ENCODE assay signal across 19 mouse cellular contexts in genomic region chr9:62059941-62060340, GRCm38 (mm10). TPM values are rescaled to one million over a fixed set of nuclear protein-coding genes. Genes with fewer than 3 reads are reported as not detected.
A peak's percentile ranks its signal among the peaks of the same experiment; 100 is the strongest.
DNase-seq lines count a peak whose midpoint lies in the region; ATAC-seq and TF ChIP-seq lines count a peak whose summit lies in the region.
"Had no signal": no experiment of that assay in that cellular context is flagged by ENCODE, and none has a peak within 500 bp of the region (broad histone marks: within the 10 kb centered on the region; RNA-seq: fewer than 3 reads in every experiment).

No protein-coding gene starts in this region.

- peaks cover 14% of the 10 kb centered on the region for H3K4me1 ChIP-seq in heart, embryonic 12.5 days (replicated peaks)
- H3K4me1 ChIP-seq in heart, adult 2 months (ENCODE audit: control insufficient read depth, insufficient read depth, low read length): no peaks in the 10 kb centered on the region
- H3K4me1 ChIP-seq in kidney, adult 2 months (ENCODE audit: control insufficient read depth, insufficient read depth, low read length): no peaks in the 10 kb centered on the region
- H3K4me1 ChIP-seq: embryonic facial prominence, embryonic 10.5 days; liver, embryonic 13.5 days; lung, embryonic 15.5 days had no signal

- TF ChIP-seq EP300 in heart, adult 2 months (IDR thresholded peaks at IDR 0.05; ENCODE audit: insufficient read depth, low read depth, low read length): no peak

- H3K4me2 ChIP-seq in heart, embryonic 12.5 days: no peak overlapping the region
- H3K4me2 ChIP-seq: limb, embryonic 13.5 days; liver, embryonic 13.5 days; lung, embryonic 15.5 days had no signal

- WGBS in heart, embryonic 12.5 days: 71% methylated on average over 11 of the region's 11 CpGs
- 56% methylated on average over 11 of the region's 11 CpGs for WGBS in heart, adult 2 months
- WGBS in kidney, adult 2 months: 80% methylated on average over 11 of the region's 11 CpGs

- H3K27me3 ChIP-seq in heart, embryonic 12.5 days (replicated peaks): no peaks in the 10 kb centered on the region
- no peaks in the 10 kb centered on the region for H3K27me3 ChIP-seq in heart, adult 2 months (ENCODE audit: control insufficient read depth, insufficient read depth, low read length)
- no peaks in the 10 kb centered on the region for H3K27me3 ChIP-seq in kidney, adult 2 months (replicated peaks; ENCODE audit: control insufficient read depth, insufficient read depth, low read length)
- H3K27me3 ChIP-seq: limb, embryonic 13.5 days; liver, embryonic 13.5 days; lung, embryonic 15.5 days had no signal

- no peak overlapping the region for H3K4me3 ChIP-seq in heart, embryonic 12.5 days
- H3K4me3 ChIP-seq in heart, adult 2 months: peak overlapping the region; percentile 25; the same call in 1 of the 2 replicates
- no peak overlapping the region for H3K4me3 ChIP-seq in kidney, adult 2 months (ENCODE audit: insufficient read depth, low read depth, low read length)
- H3K4me3 ChIP-seq: embryonic facial prominence, embryonic 10.5 days; limb, embryonic 13.5 days; liver, embryonic 13.5 days; lung, embryonic 15.5 days had no signal

- H3K27ac ChIP-seq in heart, embryonic 12.5 days (ENCODE audit: poor library complexity, severe bottlenecking): no peak overlapping the region
- no peak overlapping the region; the same call in 1 of the 2 replicates for H3K27ac ChIP-seq in heart, adult 2 months
- no peak overlapping the region for H3K27ac ChIP-seq in kidney, adult 2 months (ENCODE audit: insufficient read depth, low read depth, low read length)
- H3K27ac ChIP-seq: embryonic facial prominence, embryonic 10.5 days; limb, embryonic 13.5 days; liver, embryonic 13.5 days; lung, embryonic 15.5 days had no signal

- H3K9ac ChIP-seq in heart, embryonic 12.5 days: no peak overlapping the region
- no peak overlapping the region for H3K9ac ChIP-seq in heart, adult 2 months (ENCODE audit: low read depth, low read length)
- H3K9ac ChIP-seq: limb, embryonic 13.5 days; liver, embryonic 13.5 days; lung, embryonic 15.5 days had no signal

- no peaks in the 10 kb centered on the region for H3K9me3 ChIP-seq in heart, embryonic 12.5 days (replicated peaks)
- H3K9me3 ChIP-seq: embryonic facial prominence, embryonic 10.5 days; limb, embryonic 13.5 days; liver, embryonic 13.5 days; lung, embryonic 15.5 days had no signal

- no peak for TF ChIP-seq POLR2A in heart, adult 2 months (IDR thresholded peaks at IDR 0.05; ENCODE audit: insufficient read depth, low read depth, low read length)
- no peak for TF ChIP-seq POLR2A in kidney, adult 2 months (IDR thresholded peaks at IDR 0.05; ENCODE audit: low read depth, low read length)

- ATAC-seq in heart, embryonic 12.5 days (ENCODE audit: insufficient number of reproducible peaks, low FRiP score): no peak
- ATAC-seq: inflammation-experienced regulatory T-cells, adult 6 months had no signal

- no peak for TF ChIP-seq CTCF in heart, adult 2 months (IDR thresholded peaks at IDR 0.05)
- TF ChIP-seq CTCF in kidney, adult 2 months (conservative IDR thresholded peaks at IDR 0.05; ENCODE audit: insufficient read depth, insufficient read length, low read depth, low read length): no peak

- intact Hi-C loops in heart, adult 2 months (cut with DNase I): no loop called here
- intact Hi-C loops in heart, postnatal 10 days (cut with DNase I): loop anchor here (5.0 kb wide), 1 partner anchor 62 kb away; the partner anchor contains the start of gene Glce

- peak; percentile 51 to 67 for DNase-seq in heart, adult 18-20 months
- DNase-seq in heart, adult 2 months: peak; percentile 49 to 64
- DNase-seq in heart, adult 9 months (ENCODE audit: low spot score in 2 of 2): peak; percentile 38 to 45
- DNase-seq in heart, postnatal 10 days: peak; percentile 63 to 76
- no peak for DNase-seq in thymus, postnatal 36 days
- no peak for DNase-seq in kidney, adult 2 months
- DNase-seq in thymus, postnatal 0 days (ENCODE audit: low spot score): no peak
- DNase-seq: cerebellum, adult 2 months; gastrocnemius, postnatal 14 days; kidney, postnatal 36 days; layer of hippocampus, adult 9-11 months; liver, embryonic 13.5 days; right cerebral cortex, postnatal 25 days; thymus, adult 18-20 months had no signal

- no peaks in the 10 kb centered on the region for H3K79me2 ChIP-seq in heart, adult 2 months (replicated peaks; ENCODE audit: control insufficient read depth, insufficient read depth, low read length)

- H3K36me3 ChIP-seq in heart, embryonic 12.5 days: no peaks in the 10 kb centered on the region
- no peaks in the 10 kb centered on the region; the same call in 1 of the 2 replicates for H3K36me3 ChIP-seq in heart, adult 2 months (ENCODE audit: control insufficient read depth, insufficient read depth, low read length)
- no peaks in the 10 kb centered on the region for H3K36me3 ChIP-seq in kidney, adult 2 months (ENCODE audit: control insufficient read depth, insufficient read depth, low read length)
- H3K36me3 ChIP-seq: liver, embryonic 13.5 days; lung, embryonic 15.5 days had no signal

RNA-seq across cellular contexts. Expression of gene Paqr5, which starts 33.3 kb away (rescaled TPM):
- total RNA-seq in heart, adult 18-20 months (2021): under 1 TPM in 1 of 2 experiments, not detected in 1; 0.18 TPM
- polyA plus RNA-seq in heart, embryonic 12.5 days (2016; fragmentation: Nextera tagmentation; extraction: Ambion mirVana): 0.40 and 0.53 TPM in 2 replicates
- total RNA-seq in heart, adult 2 months (2021): not detected
- polyA plus RNA-seq in heart, adult 2 months (2012; rRNA removed): 0.20 and 0.76 TPM in 2 replicates
- total RNA-seq in heart, postnatal 10 days (2021): not detected
- 315 and 347 TPM in 2 replicates for polyA plus RNA-seq in kidney, adult 2 months (2012; rRNA removed)
- 3.0 and 3.1 TPM in 2 replicates for polyA plus RNA-seq in thymus, postnatal 0 days (2015; fragmentation: Nextera tagmentation; extraction: Ambion mirVana)

Comparison
In these comparisons a context has a peak if more than half of its experiments do, and no peak if none do; other contexts are left out.
1. DNase-seq: peak in heart, adult 18-20 months (2 of 2), heart, adult 2 months (2 of 2), heart, adult 9 months (2 of 2) and heart, postnatal 10 days (2 of 2); none in thymus, postnatal 36 days (0 of 2), kidney, adult 2 months (single experiment) and thymus, postnatal 0 days (single experiment).
2. RNA of gene Paqr5, which starts 33.3 kb away (polyA plus RNA-seq): 315 to 347 TPM in kidney, adult 2 months; 3.0 to 3.1 TPM in thymus, postnatal 0 days, 0.20 to 0.76 TPM in heart, adult 2 months and 0.40 to 0.53 TPM in heart, embryonic 12.5 days; every median in the first group is over 10 times any median in the second.